Mouse (Mus musculus) cortical plate, adult 2 months (tissue): ENCODE results near the gene Sgf29.

Experiments used
- CTCF ChIP-seq: fragments of 200-500 bp; IDR thresholded peaks from 2 replicates; pipeline ENCODE4 v1.5.1; 2011; ENCODE audit warnings: mild to moderate bottlenecking, control low read depth, low read length; ENCODE audit not compliant: insufficient read depth; ENCODE audit errors: extremely low read depth
- POLR2A ChIP-seq: fragments of 200-500 bp; IDR thresholded peaks from 2 replicates; pipeline ENCODE4 v1.6.1; 2011; ENCODE audit warnings: mild to moderate bottlenecking, low read length, control low read depth; ENCODE audit not compliant: insufficient read depth; ENCODE audit errors: extremely low read depth

GRCm38 (mm10) chr7:126632478-126632877, 16.6 kb upstream of the Sgf29 start:
- no peak for TF ChIP-seq CTCF
- TF ChIP-seq POLR2A: no peak
